Mouse (Mus musculus): ENCODE results near the gene Agtrap.
A peak's percentile ranks its signal among the peaks of the same experiment; 100 is the strongest.

DNA sequence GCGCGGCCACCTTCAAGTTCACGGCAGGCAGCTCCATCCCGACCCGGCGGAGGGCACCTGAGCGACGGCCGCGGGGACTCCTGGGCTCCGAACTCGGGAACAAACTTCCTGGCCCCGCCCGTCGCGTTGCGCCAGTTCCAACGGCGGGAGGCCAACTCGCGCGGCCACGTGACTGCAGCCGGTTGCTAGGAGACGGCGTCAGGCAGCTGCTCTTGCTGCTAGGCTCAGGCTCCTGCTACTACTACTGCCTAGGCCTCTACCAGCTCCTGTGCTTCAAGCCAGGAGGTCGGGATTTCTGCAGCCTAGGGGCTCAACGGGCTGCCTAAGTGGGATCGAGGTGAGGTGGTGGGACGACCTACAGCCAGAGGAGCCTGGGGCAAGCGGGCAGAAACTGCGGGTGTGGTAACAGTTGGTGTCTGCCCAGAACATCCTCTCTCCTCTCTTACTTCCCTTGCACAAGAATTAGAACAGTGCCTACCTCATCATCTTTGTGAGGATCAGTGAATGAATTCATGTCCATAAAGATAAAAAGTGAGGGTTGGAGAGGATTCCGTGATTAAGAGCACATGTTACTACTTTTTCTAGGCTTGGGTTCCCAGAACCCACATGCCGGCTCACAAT is at the start of gene Agtrap:
- no peak for TF ChIP-seq CTCF (conservative IDR thresholded peaks at IDR 0.05; ENCODE audit: insufficient read depth, insufficient read length, low read depth, low read length)
- peak; percentile 15 for TF ChIP-seq POLR2A (IDR thresholded peaks at IDR 0.05; ENCODE audit: low read depth, low read length)
